Mouse (Mus musculus) stomach, embryonic 15.5 days (tissue): ENCODE measurements around the gene Hmg20a. TPM values are rescaled to one million over a fixed set of nuclear protein-coding genes. Genes with fewer than 3 reads are reported as not detected.
A peak's percentile ranks its signal among the peaks of the same experiment; 100 is the strongest.

Source experiments
- ATAC-seq: fragments of 200-750 bp; cut with Nextera tagmentation; 2 replicates; pipeline ENCODE4 v1.8.0; 2017; ENCODE audit warnings: low read depth, moderate number of reproducible peaks, moderate TSS enrichment; ENCODE audit not compliant: insufficient read depth, low FRiP score
- H3K27ac ChIP-seq: fragments of 300-500 bp; sonication (generic); 2 replicates; pipeline ENCODE4 v1.5.1; 2015; ENCODE audit warnings: mild to moderate bottlenecking, inconsistent platforms
- H3K27me3 ChIP-seq: fragments of 300-500 bp; sonication (generic); replicated peaks from 2 replicates; pipeline ENCODE4 v1.6.1; 2015; ENCODE audit warnings: inconsistent platforms
- H3K36me3 ChIP-seq: fragments of 300-500 bp; sonication (generic); 2 replicates; pipeline ENCODE4 v1.6.1; 2015; ENCODE audit warnings: inconsistent platforms
- H3K4me1 ChIP-seq: fragments of 300-500 bp; sonication (generic); 2 replicates; pipeline ENCODE4 v1.6.1; 2015; ENCODE audit warnings: inconsistent platforms
- H3K4me2 ChIP-seq: fragments of 300-500 bp; sonication (generic); 2 replicates; pipeline ENCODE4 v1.6.1; 2015; ENCODE audit warnings: mild to moderate bottlenecking, inconsistent platforms
- H3K4me3 ChIP-seq: fragments of 300-500 bp; sonication (generic); replicated peaks from 2 replicates; pipeline ENCODE4 v1.5.1; 2015; ENCODE audit warnings: inconsistent platforms
- H3K9ac ChIP-seq: fragments of 300-500 bp; sonication (generic); 2 replicates; pipeline ENCODE4 v1.6.1; 2015; ENCODE audit warnings: inconsistent platforms
- H3K9me3 ChIP-seq: fragments of 300-500 bp; sonication (generic); 2 replicates; pipeline ENCODE4 v1.6.1; 2016; ENCODE audit warnings: inconsistent platforms
- WGBS: fragments of 180-500 bp; shearing (Covaris S2); methylation state at CpG from one replicate; pipeline ENCODE4 v1.1.7; 2015; 5-methylcytosine and 5-hydroxymethylcytosine counted together
- polyA plus RNA-seq: library from polyadenylated mRNA; unstranded; fragments of >200 nt; fragmentation: Nextera tagmentation; extraction: Ambion mirVana; gene quantifications from 2 replicates; pipeline ENCODE4 v1.2.1, GENCODE M21; 2015

Gene Hmg20a
- polyA plus RNA-seq, 1 experiment from 2014 or later: 44.4 TPM

GRCm38 (mm10) chr9:56540051-56540450 is 121.6 kb downstream of the Hmg20a start:
- H3K4me1 ChIP-seq: peaks cover 10% of the 10 kb centered on the region; the same call in 1 of the 2 replicates
- 36% methylated on average over 12 of the region's 12 CpGs for WGBS
- H3K9me3 ChIP-seq: no peaks in the 10 kb centered on the region
- H3K4me2 ChIP-seq: peak overlapping the region; percentile 17; the same call in 1 of the 2 replicates
- H3K27me3 ChIP-seq: 0 out of 2 replicates have a peak, but pooled peaks cover 3% of the 10 kb centered on the region
- no peak overlapping the region for H3K9ac ChIP-seq
- no peak overlapping the region for H3K4me3 ChIP-seq
- H3K27ac ChIP-seq: 0 out of 2 replicates have a peak overlapping the region, but pooled peaks have one; percentile 6
- ATAC-seq: no peak
- H3K36me3 ChIP-seq: no peaks in the 10 kb centered on the region

- H3K9me3 ChIP-seq: no peaks in the 10 kb centered on the region
- H3K4me3 ChIP-seq: no peak overlapping the region
- no peak overlapping the region for H3K9ac ChIP-seq
- no peaks in the 10 kb centered on the region for H3K27me3 ChIP-seq
- H3K4me2 ChIP-seq: no peak overlapping the region
- peaks cover 3% of the 10 kb centered on the region; the same call in 1 of the 2 replicates for H3K4me1 ChIP-seq
- 63% methylated on average over 6 of the region's 6 CpGs for WGBS
- ATAC-seq: no peak
- no peaks in the 10 kb centered on the region for H3K36me3 ChIP-seq
- no peak overlapping the region for H3K27ac ChIP-seq
These were observed 126.5 kb downstream of the Hmg20a start for GRCm38 (mm10) chr9:56544687-56545475.

Other genes with a start within 250 kb of the Hmg20a start
- 12.8 and 13.8 TPM in 2 replicates for gene Peak1, start 542 bp upstream of the Hmg20a start, polyA plus RNA-seq